Mouse (Mus musculus) intestine, postnatal 0 days (tissue): ENCODE measurements at regions not wholly inside any gene's neighbourhood (a gene's known extent, or its start where the extent isn't known, plus 50 kb on each side); places are given as distances from the start of the nearest gene placed in this dataset.
"Not testable (repeated sequence)": the region's sequence is repeated elsewhere in the genome, so short reads cannot be mapped to it uniquely, and the experiment has no call there.

Experiments
- ATAC-seq: fragments of 200-750 bp; cut with Nextera tagmentation; 2 replicates; pipeline ENCODE4 v1.8.0; 2017; ENCODE audit warnings: mild to moderate bottlenecking, moderate TSS enrichment, moderate library complexity
- H3K27ac ChIP-seq: fragments of 300-500 bp; sonication (generic); 2 replicates; pipeline ENCODE4 v1.5.1; 2014; ENCODE audit warnings: mild to moderate bottlenecking, low read depth, low read length, moderate library complexity
- H3K27me3 ChIP-seq: fragments of 300-500 bp; sonication (generic); replicated peaks from 2 replicates; pipeline ENCODE4 v1.6.1; 2014; ENCODE audit warnings: low read length, mixed read lengths; ENCODE audit not compliant: control insufficient read depth, insufficient read depth
- H3K36me3 ChIP-seq: fragments of 300-500 bp; sonication (generic); 2 replicates; pipeline ENCODE4 v1.6.1; 2014; ENCODE audit warnings: mild to moderate bottlenecking, moderate library complexity; ENCODE audit not compliant: control insufficient read depth, insufficient read depth
- H3K4me1 ChIP-seq: fragments of 300-500 bp; sonication (generic); replicated peaks from 2 replicates; pipeline ENCODE4 v1.6.1; 2014; ENCODE audit warnings: antibody characterized with exemption, low read length, mixed read lengths; ENCODE audit not compliant: control insufficient read depth, insufficient read depth
- H3K4me2 ChIP-seq: fragments of 300-500 bp; sonication (generic); replicated peaks from 2 replicates; pipeline ENCODE4 v1.6.1; 2014; ENCODE audit warnings: low read depth, mild to moderate bottlenecking, moderate library complexity
- H3K4me3 ChIP-seq: fragments of 300-500 bp; sonication (generic); 2 replicates; pipeline ENCODE4 v1.5.1; 2014; ENCODE audit warnings: low read depth, low read length
- H3K9ac ChIP-seq: fragments of 300-500 bp; sonication (generic); 2 replicates; pipeline ENCODE4 v1.6.1; 2014; ENCODE audit warnings: mild to moderate bottlenecking, low read depth, low read length
- H3K9me3 ChIP-seq: fragments of 300-500 bp; sonication (generic); 2 replicates; pipeline ENCODE4 v1.6.1; 2016; ENCODE audit warnings: mixed run types; ENCODE audit not compliant: control insufficient read depth
- CTCF ChIP-seq: sonication (generic); IDR thresholded peaks from 2 replicates; pipeline ENCODE4 v1.5.1; 2016; ENCODE audit warnings: low read depth, mild to moderate bottlenecking, control low read depth, antibody characterized with exemption, moderate library complexity
- WGBS: fragments of 180-500 bp; shearing (Covaris S2); extraction: QIAGEN DNeasy Blood & Tissue Kit; methylation state at CpG from one replicate; pipeline ENCODE4 v1.1.7; 2014; 5-methylcytosine and 5-hydroxymethylcytosine counted together

- Histone ChIP-seq H3K4me3 (no peak overlapping the region), H3K27me3 (no peaks in the 10 kb centered on the region), H3K36me3 (no peaks in the 10 kb centered on the region), H3K4me1 (no peaks in the 10 kb centered on the region), H3K9ac (no peak overlapping the region), H3K4me2 (no peak overlapping the region), H3K9me3 (no peaks in the 10 kb centered on the region), H3K27ac (no peak overlapping the region)
- ATAC-seq = no peak
- TF ChIP-seq CTCF = no peak
- WGBS = 87% methylated on average over 7 of the region's 7 CpGs
Observed at GRCm38 (mm10) chr6:9820311-9821243, 872.3 kb downstream of the Nxph1 start.

- Histone ChIP-seq H3K27me3 (no peaks in the 10 kb centered on the region), H3K9me3 (no peaks in the 10 kb centered on the region), H3K4me2 (no peak overlapping the region), H3K4me3 (no peak overlapping the region), H3K9ac (no peak overlapping the region), H3K4me1 (no peaks in the 10 kb centered on the region), H3K36me3 (no peaks in the 10 kb centered on the region), H3K27ac (no peak overlapping the region)
- no peak for ATAC-seq
- no peak for TF ChIP-seq CTCF
- WGBS = 52% methylated on average over 5 of the region's 5 CpGs
Observed at GRCm38 (mm10) chr6:9834884-9835476, 886.7 kb downstream of the Nxph1 start.

- no peak for TF ChIP-seq CTCF
Observed at GRCm38 (mm10) chr6:9842391-9842790, 894.2 kb downstream of the Nxph1 start.

GRCm38 (mm10) chr6:9889853-9890252 lies 941.6 kb downstream of the Nxph1 start:
- WGBS = 81% methylated on average over 8 of the region's 8 CpGs

More at GRCm38 (mm10) chr6:9842391-9842790, 894.2 kb downstream of the Nxph1 start:
- H3K27me3 ChIP-seq = no peaks in the 10 kb centered on the region
- WGBS = 91% methylated on average over 2 of the region's 2 CpGs
- no peak overlapping the region for H3K9ac ChIP-seq
- H3K9me3 ChIP-seq = no peaks in the 10 kb centered on the region
- no peaks in the 10 kb centered on the region for H3K4me1 ChIP-seq
- ATAC-seq = no peak
- H3K36me3 ChIP-seq = no peaks in the 10 kb centered on the region
- H3K27ac ChIP-seq = no peak overlapping the region
- H3K4me2 ChIP-seq = no peak overlapping the region
- no peak overlapping the region for H3K4me3 ChIP-seq

More at GRCm38 (mm10) chr6:9889853-9890252, 941.6 kb downstream of the Nxph1 start:
- not testable (repeated sequence) for H3K9me3 ChIP-seq, H3K4me3 ChIP-seq, H3K4me2 ChIP-seq, H3K4me1 ChIP-seq, H3K36me3 ChIP-seq, H3K9ac ChIP-seq, H3K27ac ChIP-seq, H3K27me3 ChIP-seq
- peak; percentile 100 for ATAC-seq
